Mouse (Mus musculus): Measurements from ENCODE around the gene Cenpx. TPM values are rescaled to one million over a fixed set of nuclear protein-coding genes. Genes with fewer than 3 reads are reported as not detected.

The Cenpx gene
- polyA plus RNA-seq, 1 experiment, result 57.6 TPM

GRCm38 (mm10) chr11:120703696-120704454, 9.7 kb downstream of the Cenpx start:
- Histone ChIP-seq H3K4me3 (ENCODE audit: insufficient read depth, poor library complexity, severe bottlenecking) (no peak overlapping the region), H3K79me2 (ENCODE audit: control insufficient read depth, insufficient read depth) (peaks cover 25% of the 10 kb centered on the region), H3ac (ENCODE audit: control insufficient read depth, insufficient read length, low read depth) (peak overlapping the region; percentile 22), H3K27me3 (ENCODE audit: control insufficient read depth, insufficient read depth, insufficient read length) (no peaks in the 10 kb centered on the region), H3K79me3 (ENCODE audit: low read depth) (peaks cover 5% of the 10 kb centered on the region), H3K36me3 (ENCODE audit: control insufficient read depth, insufficient read depth) (peaks cover 36% of the 10 kb centered on the region)
- TF ChIP-seq FOSL1 (IDR thresholded peaks at IDR 0.05; ENCODE audit: insufficient read depth, low read length, poor library complexity, severe bottlenecking) (peak; percentile 2), MAX (IDR thresholded peaks at IDR 0.05) (no peak), CTCF (IDR thresholded peaks at IDR 0.05; ENCODE audit: control insufficient read depth, insufficient read depth, insufficient read length) (peak; percentile 39)

GRCm38 (mm10) chr11:120697741-120698140, 15.8 kb downstream of the Cenpx start:
- Histone ChIP-seq H3K79me3 (ENCODE audit: low read depth) (peaks cover 15% of the 10 kb centered on the region), H3ac (ENCODE audit: control insufficient read depth, insufficient read length, low read depth) (no peak overlapping the region), H3K36me3 (ENCODE audit: control insufficient read depth, insufficient read depth) (peaks cover 54% of the 10 kb centered on the region), H3K4me3 (ENCODE audit: insufficient read depth, poor library complexity, severe bottlenecking) (no peak overlapping the region), H3K27me3 (ENCODE audit: control insufficient read depth, insufficient read depth, insufficient read length) (no peaks in the 10 kb centered on the region), H3K79me2 (ENCODE audit: control insufficient read depth, insufficient read depth) (peaks cover 71% of the 10 kb centered on the region)
- TF ChIP-seq CTCF (IDR thresholded peaks at IDR 0.05; ENCODE audit: control insufficient read depth, insufficient read depth, insufficient read length) (no peak), MYOD1 (IDR thresholded peaks at IDR 0.05; ENCODE audit: control insufficient read depth, insufficient read length, low read depth) (peak; percentile 51), FOSL1 (IDR thresholded peaks at IDR 0.05; ENCODE audit: insufficient read depth, low read length, poor library complexity, severe bottlenecking) (peak; percentile 12), MYOG (IDR thresholded peaks at IDR 0.05; ENCODE audit: control insufficient read depth, extremely low read depth, insufficient read length) (no peak), MAX (IDR thresholded peaks at IDR 0.05) (peak; percentile 98), USF1 (IDR thresholded peaks at IDR 0.05; ENCODE audit: low read depth) (no peak), CEBPB (IDR thresholded peaks at IDR 0.05; ENCODE audit: low read depth) (no peak)

- Histone ChIP-seq H3ac (ENCODE audit: control insufficient read depth, insufficient read length, low read depth) (no peak overlapping the region), H3K79me2 (ENCODE audit: control insufficient read depth, insufficient read depth) (peaks cover 82% of the 10 kb centered on the region), H3K79me3 (ENCODE audit: low read depth) (peaks cover 15% of the 10 kb centered on the region), H3K27me3 (ENCODE audit: control insufficient read depth, insufficient read depth, insufficient read length) (no peaks in the 10 kb centered on the region), H3K4me3 (ENCODE audit: insufficient read depth, poor library complexity, severe bottlenecking) (no peak overlapping the region), H3K36me3 (ENCODE audit: control insufficient read depth, insufficient read depth) (peaks cover 55% of the 10 kb centered on the region)
- TF ChIP-seq MYOG (IDR thresholded peaks at IDR 0.05; ENCODE audit: control insufficient read depth, extremely low read depth, insufficient read length), result no peak
- no peak for TF ChIP-seq MYOD1 (IDR thresholded peaks at IDR 0.05; ENCODE audit: control insufficient read depth, insufficient read length, low read depth)
- TF ChIP-seq CEBPB (IDR thresholded peaks at IDR 0.05; ENCODE audit: low read depth), result no peak
- no peak for TF ChIP-seq CTCF (IDR thresholded peaks at IDR 0.05; ENCODE audit: control insufficient read depth, insufficient read depth, insufficient read length)
- TF ChIP-seq USF1 (IDR thresholded peaks at IDR 0.05; ENCODE audit: low read depth), result no peak
- TF ChIP-seq FOSL1 (IDR thresholded peaks at IDR 0.05; ENCODE audit: insufficient read depth, low read length, poor library complexity, severe bottlenecking), result no peak
- no peak for TF ChIP-seq MAX (IDR thresholded peaks at IDR 0.05)
Measured at GRCm38 (mm10) chr11:120696568-120696967, 17.0 kb downstream of the Cenpx start.

- Histone ChIP-seq H3ac (ENCODE audit: control insufficient read depth, insufficient read length, low read depth) (no peak overlapping the region), H3K79me2 (ENCODE audit: control insufficient read depth, insufficient read depth) (peaks cover 78% of the 10 kb centered on the region), H3K79me3 (ENCODE audit: low read depth) (peaks cover 19% of the 10 kb centered on the region), H3K27me3 (ENCODE audit: control insufficient read depth, insufficient read depth, insufficient read length) (no peaks in the 10 kb centered on the region), H3K36me3 (ENCODE audit: control insufficient read depth, insufficient read depth) (peaks cover 52% of the 10 kb centered on the region), H3K4me3 (ENCODE audit: insufficient read depth, poor library complexity, severe bottlenecking) (no peak overlapping the region)
- TF ChIP-seq FOSL1 (IDR thresholded peaks at IDR 0.05; ENCODE audit: insufficient read depth, low read length, poor library complexity, severe bottlenecking) (no peak), MAX (IDR thresholded peaks at IDR 0.05) (no peak), CEBPB (IDR thresholded peaks at IDR 0.05; ENCODE audit: low read depth) (no peak), CTCF (IDR thresholded peaks at IDR 0.05; ENCODE audit: control insufficient read depth, insufficient read depth, insufficient read length) (no peak), MYOG (IDR thresholded peaks at IDR 0.05; ENCODE audit: control insufficient read depth, extremely low read depth, insufficient read length) (no peak), USF1 (IDR thresholded peaks at IDR 0.05; ENCODE audit: low read depth) (no peak), MYOD1 (IDR thresholded peaks at IDR 0.05; ENCODE audit: control insufficient read depth, insufficient read length, low read depth) (no peak)
Measured at GRCm38 (mm10) chr11:120695641-120696040, 17.9 kb downstream of the Cenpx start.

GRCm38 (mm10) chr11:120695184-120695583, 18.4 kb downstream of the Cenpx start:
- no peak for TF ChIP-seq MAX (IDR thresholded peaks at IDR 0.05)
- TF ChIP-seq CEBPB (IDR thresholded peaks at IDR 0.05; ENCODE audit: low read depth), result no peak
- no peak for TF ChIP-seq USF1 (IDR thresholded peaks at IDR 0.05; ENCODE audit: low read depth)
- TF ChIP-seq CTCF (IDR thresholded peaks at IDR 0.05; ENCODE audit: control insufficient read depth, insufficient read depth, insufficient read length), result no peak
- TF ChIP-seq MYOG (IDR thresholded peaks at IDR 0.05; ENCODE audit: control insufficient read depth, extremely low read depth, insufficient read length), result no peak
- no peak for TF ChIP-seq MYOD1 (IDR thresholded peaks at IDR 0.05; ENCODE audit: control insufficient read depth, insufficient read length, low read depth)
- no peak for TF ChIP-seq FOSL1 (IDR thresholded peaks at IDR 0.05; ENCODE audit: insufficient read depth, low read length, poor library complexity, severe bottlenecking)
- Histone ChIP-seq H3K79me3 (ENCODE audit: low read depth) (peaks cover 19% of the 10 kb centered on the region), H3K36me3 (ENCODE audit: control insufficient read depth, insufficient read depth) (peaks cover 52% of the 10 kb centered on the region), H3K79me2 (ENCODE audit: control insufficient read depth, insufficient read depth) (peaks cover 74% of the 10 kb centered on the region), H3ac (ENCODE audit: control insufficient read depth, insufficient read length, low read depth) (no peak overlapping the region), H3K27me3 (ENCODE audit: control insufficient read depth, insufficient read depth, insufficient read length) (no peaks in the 10 kb centered on the region), H3K4me3 (ENCODE audit: insufficient read depth, poor library complexity, severe bottlenecking) (no peak overlapping the region)
